In genomic region chr8:104191496-104191895, GRCm38 (mm10) we compare ENCODE assay signal across 8 mouse cellular contexts. TPM values are rescaled to one million over a fixed set of nuclear protein-coding genes. Genes with fewer than 3 reads are reported as not detected.
DNase-seq lines count a peak whose midpoint lies in the region; ATAC-seq lines count a peak whose summit lies in the region.

No protein-coding gene starts in this region.

- peak; percentile 34 for DNase-seq in urinary bladder, postnatal 14 days (ENCODE audit: low spot score)
- DNase-seq in urinary bladder, postnatal 10 days (ENCODE audit: low spot score) = no peak
- peak; percentile 76 for DNase-seq in heart, embryonic 10.5 days (ENCODE audit: low spot score)
- peak; percentile 25 for DNase-seq in kidney, postnatal 14 days
- no peak for DNase-seq in layer of hippocampus, adult 18-20 months (ENCODE audit: low spot score in 2 of 2)
- no peak for DNase-seq in gastrocnemius, postnatal 10 days
- no peak for DNase-seq in gastrocnemius, postnatal 14 days

- 0 out of 2 replicates have a peak overlapping the region, but pooled peaks have one; percentile 1 for H3K4me2 ChIP-seq in stomach, embryonic 14.5 days (replicated peaks; ENCODE audit: low read depth, low read length)

- intact Hi-C loops in gastrocnemius, postnatal 14 days (cut with DNase I; ENCODE audit: low total_unique reads) = no loop called here

- H3K9ac ChIP-seq in stomach, embryonic 14.5 days (replicated peaks; ENCODE audit: low read depth, low read length) = no peak overlapping the region

- H3K4me3 ChIP-seq in heart, embryonic 10.5 days = no peak overlapping the region
- no peak overlapping the region for H3K4me3 ChIP-seq in stomach, embryonic 14.5 days (ENCODE audit: low read depth, low read length)

- no peak overlapping the region for H3K27ac ChIP-seq in heart, embryonic 10.5 days
- no peak overlapping the region for H3K27ac ChIP-seq in stomach, embryonic 14.5 days (ENCODE audit: low read length)

- no peaks in the 10 kb centered on the region for H3K9me3 ChIP-seq in heart, embryonic 10.5 days
- H3K9me3 ChIP-seq in stomach, embryonic 14.5 days (ENCODE audit: control insufficient read depth, low read depth, low read length) = no peaks in the 10 kb centered on the region

- peak; percentile 61; the same call in 1 of the 2 replicates for ATAC-seq in stomach, embryonic 14.5 days (ENCODE audit: insufficient number of reproducible peaks, insufficient read depth, low FRiP score, low read depth)

- H3K36me3 ChIP-seq in heart, embryonic 10.5 days = no peaks in the 10 kb centered on the region
- no peaks in the 10 kb centered on the region for H3K36me3 ChIP-seq in stomach, embryonic 14.5 days (ENCODE audit: control insufficient read depth, insufficient read depth, low read length)

- 25% methylated on average over 11 of the region's 11 CpGs for WGBS in heart, embryonic 10.5 days
- 9% methylated on average over 11 of the region's 11 CpGs for WGBS in stomach, embryonic 14.5 days

- H3K27me3 ChIP-seq in heart, embryonic 10.5 days (ENCODE audit: insufficient read depth, poor library complexity, severe bottlenecking) = no peaks in the 10 kb centered on the region
- H3K27me3 ChIP-seq in stomach, embryonic 14.5 days (ENCODE audit: control insufficient read depth, insufficient read depth, low read length) = no peaks in the 10 kb centered on the region

- H3K4me1 ChIP-seq in heart, embryonic 10.5 days = peaks cover 7% of the 10 kb centered on the region; the same call in 1 of the 2 replicates
- H3K4me1 ChIP-seq in stomach, embryonic 14.5 days (ENCODE audit: control insufficient read depth, insufficient read depth, low read length) = peaks cover 6% of the 10 kb centered on the region; the same call in 1 of the 2 replicates

RNA-seq across cellular contexts. Expression of gene Bean1, which starts 21.3 kb away (rescaled TPM):
- polyA plus RNA-seq in heart, embryonic 10.5 days (2016; fragmentation: Nextera tagmentation; extraction: Ambion mirVana) = 0.07 and 0.23 TPM in 2 replicates
- 1.6 TPM in 2 replicates for polyA plus RNA-seq in stomach, embryonic 14.5 days (2014; fragmentation: Nextera tagmentation; extraction: Ambion mirVana)
- total RNA-seq in layer of hippocampus, adult 18-20 months (2021) = 1 to 10 TPM; 6.0 to 7.2 TPM
- 1 to 10 TPM; 1.0 to 1.4 TPM for total RNA-seq in gastrocnemius, postnatal 10 days (2021)
- total RNA-seq in gastrocnemius, postnatal 14 days (2021) = under 1 TPM; 0.53 to 0.90 TPM

RNA-seq across cellular contexts. Expression of gene Tk2, which starts 56.9 kb away (rescaled TPM):
- 13.0 and 17.3 TPM in 2 replicates for polyA plus RNA-seq in heart, embryonic 10.5 days (2016; fragmentation: Nextera tagmentation; extraction: Ambion mirVana)
- 16.1 and 19.8 TPM in 2 replicates for polyA plus RNA-seq in stomach, embryonic 14.5 days (2014; fragmentation: Nextera tagmentation; extraction: Ambion mirVana)
- total RNA-seq in layer of hippocampus, adult 18-20 months (2021) = 10 to 100 TPM; 38.5 to 39.9 TPM
- 1 to 10 TPM; 5.6 to 7.6 TPM for total RNA-seq in gastrocnemius, postnatal 10 days (2021)
- total RNA-seq in gastrocnemius, postnatal 14 days (2021) = 1 to 10 TPM; 3.7 to 4.7 TPM

RNA-seq across cellular contexts. Expression of gene Cklf, which starts 59.2 kb away (rescaled TPM):
- 31.1 and 36.2 TPM in 2 replicates for polyA plus RNA-seq in heart, embryonic 10.5 days (2016; fragmentation: Nextera tagmentation; extraction: Ambion mirVana)
- 46.0 and 53.4 TPM in 2 replicates for polyA plus RNA-seq in stomach, embryonic 14.5 days (2014; fragmentation: Nextera tagmentation; extraction: Ambion mirVana)
- total RNA-seq in layer of hippocampus, adult 18-20 months (2021) = 1 to 10 TPM; 6.1 to 8.1 TPM
- total RNA-seq in gastrocnemius, postnatal 10 days (2021) = 10 to 100 TPM in 1 of 2 experiments, 1 to 10 TPM in 1; 6.6 to 10.1 TPM
- 1 to 10 TPM; 3.5 to 5.0 TPM for total RNA-seq in gastrocnemius, postnatal 14 days (2021)

Comparison
In these comparisons a context has a peak if more than half of its experiments do, and no peak if none do; other contexts are left out.
1. DNase-seq: peak in urinary bladder, postnatal 14 days (single experiment), heart, embryonic 10.5 days (single experiment) and kidney, postnatal 14 days (single experiment); none in urinary bladder, postnatal 10 days (single experiment), layer of hippocampus, adult 18-20 months (0 of 2), gastrocnemius, postnatal 10 days (single experiment) and gastrocnemius, postnatal 14 days (single experiment).
2. RNA of gene Tk2, which starts 56.9 kb away (total RNA-seq): 38.5 to 39.9 TPM in layer of hippocampus, adult 18-20 months; 5.6 to 7.6 TPM in gastrocnemius, postnatal 10 days and 3.7 to 4.7 TPM in gastrocnemius, postnatal 14 days; every median in the first group is over 4 times any median in the second.